Mouse (Mus musculus) heart, embryonic 12.5 days (tissue): ENCODE measurements around the gene Cep63. TPM values are rescaled to one million over a fixed set of nuclear protein-coding genes. Genes with fewer than 3 reads are reported as not detected.

Experiments
- ATAC-seq: fragments of 200-750 bp; cut with Nextera tagmentation; 2 replicates; pipeline ENCODE4 v1.8.0; 2017; ENCODE audit warnings: moderate TSS enrichment, moderate library complexity; ENCODE audit not compliant: insufficient number of reproducible peaks, low FRiP score
- H3K27ac ChIP-seq: fragments of 300-500 bp; sonication (generic); 2 replicates; pipeline ENCODE4 v1.5.1; 2016; ENCODE audit warnings: mild to moderate bottlenecking, moderate library complexity; ENCODE audit not compliant: poor library complexity, severe bottlenecking
- H3K27me3 ChIP-seq: fragments of 300-500 bp; sonication (generic); replicated peaks from 2 replicates; pipeline ENCODE4 v1.6.1; 2016; ENCODE audit warnings: mild to moderate bottlenecking, moderate library complexity
- H3K36me3 ChIP-seq: fragments of 300-500 bp; sonication (generic); 2 replicates; pipeline ENCODE4 v1.6.1; 2016; ENCODE audit warnings: mild to moderate bottlenecking, moderate library complexity
- H3K4me1 ChIP-seq: fragments of 300-500 bp; sonication (generic); replicated peaks from 2 replicates; pipeline ENCODE4 v1.6.1; 2016; ENCODE audit warnings: mild to moderate bottlenecking
- H3K4me2 ChIP-seq: fragments of 300-500 bp; sonication (generic); 2 replicates; pipeline ENCODE4 v1.6.1; 2016; ENCODE audit warnings: mild to moderate bottlenecking, moderate library complexity
- H3K4me3 ChIP-seq: fragments of 300-500 bp; sonication (generic); 2 replicates; pipeline ENCODE4 v1.5.1; 2016; ENCODE audit warnings: mild to moderate bottlenecking
- H3K9ac ChIP-seq: fragments of 300-500 bp; sonication (generic); 2 replicates; pipeline ENCODE4 v1.6.1; 2016; ENCODE audit warnings: mild to moderate bottlenecking, moderate library complexity
- H3K9me3 ChIP-seq: fragments of 300-500 bp; sonication (generic); replicated peaks from 2 replicates; pipeline ENCODE4 v1.6.1; 2016; ENCODE audit warnings: mild to moderate bottlenecking, moderate library complexity
- WGBS: fragments of 180-500 bp; shearing (Covaris S2); methylation state at CpG from one replicate; pipeline ENCODE4 v1.1.7; 2016; 5-methylcytosine and 5-hydroxymethylcytosine counted together
- polyA plus RNA-seq: library from polyadenylated mRNA; unstranded; fragments of >200 nt; fragmentation: Nextera tagmentation; extraction: Ambion mirVana; gene quantifications from 2 replicates; pipeline ENCODE4 v1.2.1, GENCODE M21; 2016

The Cep63 gene
- polyA plus RNA-seq, 1 experiment from 2014 or later = 44.2 TPM

GRCm38 (mm10) chr9:102631589-102632147 lies 5.3 kb upstream of the Cep63 start:
- 53% methylated on average over 2 of the region's 2 CpGs for WGBS
- no peak overlapping the region for H3K4me3 ChIP-seq
- peaks cover 43% of the 10 kb centered on the region for H3K4me1 ChIP-seq
- H3K36me3 ChIP-seq = peaks cover 15% of the 10 kb centered on the region
- no peak overlapping the region for H3K4me2 ChIP-seq
- no peak overlapping the region for H3K27ac ChIP-seq
- H3K9me3 ChIP-seq = no peaks in the 10 kb centered on the region
- ATAC-seq = no peak
- no peak overlapping the region for H3K9ac ChIP-seq
- H3K27me3 ChIP-seq = no peaks in the 10 kb centered on the region

DNA sequence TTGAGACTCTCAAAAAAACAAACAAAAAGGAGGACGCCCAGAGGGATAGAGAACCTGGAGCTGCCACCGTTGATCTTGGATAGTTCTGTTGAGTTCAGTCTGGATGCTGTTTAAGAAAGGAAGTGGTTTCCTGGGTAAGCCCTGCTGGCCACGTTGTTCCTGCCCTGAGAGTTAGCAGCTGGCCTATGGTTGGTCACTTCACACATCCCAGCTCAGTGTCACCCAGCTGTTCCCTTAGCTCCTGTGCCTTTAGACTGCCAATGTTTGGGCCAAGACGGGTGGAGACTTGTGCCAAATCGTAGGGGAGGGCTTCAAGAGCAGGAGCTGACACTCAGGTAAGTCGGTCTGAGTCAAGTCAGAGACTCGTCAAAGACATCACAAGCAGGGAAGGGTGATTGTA lies 2.7 kb upstream of the Cep63 start:
- H3K4me2 ChIP-seq = no peak overlapping the region
- H3K9me3 ChIP-seq = no peaks in the 10 kb centered on the region
- no peak overlapping the region for H3K4me3 ChIP-seq
- peaks cover 37% of the 10 kb centered on the region for H3K4me1 ChIP-seq
- H3K9ac ChIP-seq = peak overlapping the region; percentile 20; the same call in 1 of the 2 replicates
- peaks cover 15% of the 10 kb centered on the region for H3K36me3 ChIP-seq
- H3K27ac ChIP-seq = no peak overlapping the region
- ATAC-seq = no peak
- H3K27me3 ChIP-seq = no peaks in the 10 kb centered on the region
- WGBS = 51% methylated on average over 7 of the region's 7 CpGs

DNA sequence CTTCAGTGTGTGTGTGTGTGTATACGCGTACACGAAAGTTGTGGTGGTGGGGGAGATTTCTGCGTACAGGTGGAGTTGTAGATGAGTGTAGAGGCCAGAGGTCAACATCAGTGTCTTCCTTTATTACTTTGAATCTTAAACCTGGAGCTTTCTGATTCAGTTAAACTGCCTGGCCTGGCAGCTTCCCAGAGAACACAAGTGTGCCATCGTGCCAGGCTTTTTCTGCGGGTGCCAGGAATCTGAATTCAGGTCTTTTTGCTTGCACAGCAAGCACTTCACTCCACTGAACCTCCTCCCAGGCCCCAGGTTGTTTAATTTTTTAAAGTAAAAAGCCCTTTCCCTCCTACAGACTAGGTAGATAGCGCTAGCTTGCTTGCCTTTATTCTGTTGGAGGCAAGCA lies 1.1 kb upstream of the Cep63 start:
- peak overlapping the region; percentile 95 for H3K27ac ChIP-seq
- H3K4me2 ChIP-seq = peak overlapping the region; percentile 78
- peak overlapping the region; percentile 85 for H3K4me3 ChIP-seq
- H3K36me3 ChIP-seq = peaks cover 15% of the 10 kb centered on the region
- peak overlapping the region; percentile 99 for H3K9ac ChIP-seq
- H3K4me1 ChIP-seq = peaks cover 32% of the 10 kb centered on the region
- ATAC-seq = no peak
- WGBS = 75% methylated on average over 7 of the region's 7 CpGs
- H3K27me3 ChIP-seq = no peaks in the 10 kb centered on the region
- H3K9me3 ChIP-seq = no peaks in the 10 kb centered on the region

- H3K27ac ChIP-seq = peak overlapping the region; percentile 95
- H3K4me2 ChIP-seq = peak overlapping the region; percentile 78
- WGBS = 0% methylated on average over 9 of the region's 9 CpGs
- no peak for ATAC-seq
- peaks cover 10% of the 10 kb centered on the region for H3K36me3 ChIP-seq
- peak overlapping the region; percentile 99 for H3K9ac ChIP-seq
- H3K4me1 ChIP-seq = peaks cover 29% of the 10 kb centered on the region
- no peaks in the 10 kb centered on the region for H3K9me3 ChIP-seq
- H3K4me3 ChIP-seq = peak overlapping the region; percentile 85
- H3K27me3 ChIP-seq = no peaks in the 10 kb centered on the region
Measured at GRCm38 (mm10) chr9:102626839-102627225, 498 bp upstream of the Cep63 start.

GRCm38 (mm10) chr9:102625401-102625982 lies 842 bp downstream of the Cep63 start:
- H3K27me3 ChIP-seq = no peaks in the 10 kb centered on the region
- peaks cover 29% of the 10 kb centered on the region for H3K4me1 ChIP-seq
- H3K9ac ChIP-seq = peak overlapping the region; percentile 99
- no peaks in the 10 kb centered on the region for H3K9me3 ChIP-seq
- peak overlapping the region; percentile 78 for H3K4me2 ChIP-seq
- H3K36me3 ChIP-seq = peaks cover 5% of the 10 kb centered on the region; the same call in 1 of the 2 replicates
- 2% methylated on average over 27 of the region's 27 CpGs for WGBS
- no peak for ATAC-seq
- peak overlapping the region; percentile 85 for H3K4me3 ChIP-seq
- peak overlapping the region; percentile 95 for H3K27ac ChIP-seq

DNA sequence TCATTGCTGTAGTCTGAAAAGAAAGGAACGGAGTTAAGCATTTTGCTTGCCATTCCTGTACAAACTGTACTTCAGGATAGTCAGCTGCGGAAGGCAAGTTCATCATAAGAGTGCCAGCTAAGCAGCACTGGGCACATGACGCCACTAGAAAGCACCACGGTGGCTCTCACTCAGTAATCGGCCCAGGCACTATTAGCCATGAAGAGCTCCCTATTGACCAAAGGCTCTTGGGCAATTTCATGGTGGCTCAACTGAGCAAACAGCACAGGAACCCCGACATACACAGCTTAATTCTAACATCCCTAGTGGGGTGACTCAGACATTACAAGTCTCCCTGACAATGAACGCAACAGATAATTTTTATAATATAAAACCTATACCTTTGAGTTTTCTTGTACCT lies 2.8 kb downstream of the Cep63 start:
- 92% methylated on average over 7 of the region's 7 CpGs for WGBS
- H3K36me3 ChIP-seq = peaks cover 4% of the 10 kb centered on the region; the same call in 1 of the 2 replicates

GRCm38 (mm10) chr9:102622876-102623275 lies 3.5 kb downstream of the Cep63 start:
- Histone ChIP-seq H3K4me2 (no peak overlapping the region), H3K36me3 (peaks cover 9% of the 10 kb centered on the region), H3K27ac (no peak overlapping the region), H3K4me3 (no peak overlapping the region), H3K9ac (no peak overlapping the region), H3K9me3 (no peaks in the 10 kb centered on the region), H3K27me3 (no peaks in the 10 kb centered on the region), H3K4me1 (peaks cover 31% of the 10 kb centered on the region)
- 83% methylated on average over 6 of the region's 6 CpGs for WGBS
- no peak for ATAC-seq

More for the DNA sequence above, 2.8 kb downstream of the Cep63 start:
- H3K27me3 ChIP-seq = no peaks in the 10 kb centered on the region
- H3K4me1 ChIP-seq = peaks cover 36% of the 10 kb centered on the region
- no peak overlapping the region for H3K4me3 ChIP-seq
- no peak overlapping the region for H3K27ac ChIP-seq
- H3K9ac ChIP-seq = no peak overlapping the region
- ATAC-seq = no peak
- no peak overlapping the region for H3K4me2 ChIP-seq
- H3K9me3 ChIP-seq = no peaks in the 10 kb centered on the region

DNA sequence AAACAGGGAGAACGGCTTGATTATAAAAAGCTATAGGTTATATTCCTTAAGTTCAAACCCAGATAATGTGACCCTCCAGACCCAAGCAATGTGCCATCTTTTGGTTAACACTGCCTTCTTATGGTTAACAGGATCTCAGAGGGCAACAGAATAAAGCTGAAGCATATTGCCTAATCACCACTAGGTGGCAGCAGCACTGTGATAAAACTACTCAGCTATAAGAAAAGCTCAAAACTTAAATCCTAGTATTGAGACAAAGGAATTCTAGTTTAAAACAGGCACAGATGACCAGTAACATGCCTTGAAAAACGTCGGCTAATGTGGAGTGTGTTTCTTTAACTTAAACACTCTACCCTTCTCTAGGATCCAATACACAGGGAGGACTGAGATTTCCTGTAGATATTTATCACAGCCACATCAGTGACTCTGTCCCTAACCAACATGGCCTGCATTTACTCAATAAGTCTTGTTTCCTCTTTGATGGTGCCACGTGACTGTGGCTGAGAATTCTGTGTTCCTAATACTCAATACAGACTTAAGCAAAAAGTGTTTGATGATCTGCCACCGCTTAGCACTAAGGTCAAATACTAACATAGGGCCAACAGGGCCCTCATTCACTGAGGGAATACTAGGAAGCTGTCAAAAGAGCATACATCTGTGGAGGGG lies 4.0 kb downstream of the Cep63 start:
- peaks cover 9% of the 10 kb centered on the region for H3K36me3 ChIP-seq
- no peak for ATAC-seq
- no peak overlapping the region for H3K4me3 ChIP-seq
- H3K27ac ChIP-seq = no peak overlapping the region
- no peaks in the 10 kb centered on the region for H3K27me3 ChIP-seq
- H3K4me1 ChIP-seq = peaks cover 26% of the 10 kb centered on the region
- no peak overlapping the region for H3K9ac ChIP-seq
- no peak overlapping the region for H3K4me2 ChIP-seq
- 30% methylated on average over 5 of the region's 5 CpGs for WGBS
- H3K9me3 ChIP-seq = no peaks in the 10 kb centered on the region

DNA sequence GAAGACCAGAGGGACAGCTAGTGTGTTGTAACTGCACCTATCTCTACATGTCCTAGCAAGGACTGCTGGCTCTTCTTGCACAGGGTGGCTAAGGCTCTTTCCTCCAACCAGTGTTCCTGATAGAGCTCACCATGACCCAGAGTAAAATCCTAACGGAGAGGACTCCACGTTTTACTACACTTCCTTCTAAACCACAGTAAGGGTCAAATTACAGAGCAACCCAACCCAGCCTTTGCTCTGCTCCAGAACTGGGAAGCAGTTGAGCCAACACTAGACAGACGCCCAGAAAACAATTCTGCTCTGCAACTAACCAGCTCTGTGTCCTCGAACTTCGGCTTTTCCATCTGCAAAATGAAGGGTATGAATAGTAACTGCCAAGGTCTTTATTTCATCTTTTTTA lies 4.9 kb downstream of the Cep63 start:
- H3K36me3 ChIP-seq = peaks cover 9% of the 10 kb centered on the region
- H3K9ac ChIP-seq = no peak overlapping the region
- 53% methylated on average over 5 of the region's 5 CpGs for WGBS
- no peaks in the 10 kb centered on the region for H3K27me3 ChIP-seq
- no peak overlapping the region for H3K4me2 ChIP-seq
- no peaks in the 10 kb centered on the region for H3K9me3 ChIP-seq
- ATAC-seq = no peak
- no peak overlapping the region for H3K4me3 ChIP-seq
- no peak overlapping the region for H3K27ac ChIP-seq
- peaks cover 24% of the 10 kb centered on the region for H3K4me1 ChIP-seq

DNA sequence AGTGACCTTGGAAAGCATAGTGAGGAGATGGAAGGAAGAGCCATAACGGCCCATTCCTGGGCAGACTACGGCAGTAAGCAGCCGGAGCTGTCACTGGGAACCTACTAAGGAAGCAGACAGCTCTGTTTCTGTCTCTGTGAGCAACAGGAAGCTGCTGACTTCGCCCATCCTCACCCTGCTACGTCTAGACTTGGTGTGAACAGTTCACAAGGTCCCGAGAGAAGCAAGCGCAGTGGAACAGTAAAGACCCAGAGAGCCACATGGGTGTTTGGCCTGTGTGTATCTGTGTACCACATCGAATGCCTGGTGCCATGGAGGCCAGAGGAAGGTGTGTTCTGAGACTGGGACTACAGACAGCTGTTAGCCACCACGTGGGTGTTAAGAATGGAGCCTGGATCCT lies 10.1 kb downstream of the Cep63 start:
- WGBS = 55% methylated on average over 9 of the region's 9 CpGs
- 0 out of 2 replicates have a peak, but pooled peaks cover 3% of the 10 kb centered on the region for H3K9me3 ChIP-seq
- H3K27ac ChIP-seq = no peak overlapping the region
- no peak overlapping the region for H3K4me2 ChIP-seq
- H3K27me3 ChIP-seq = no peaks in the 10 kb centered on the region
- no peak overlapping the region for H3K4me3 ChIP-seq
- no peak overlapping the region for H3K9ac ChIP-seq
- H3K36me3 ChIP-seq = peaks cover 27% of the 10 kb centered on the region
- ATAC-seq = 0 out of 2 replicates have a peak, but pooled peaks have one; percentile 45
- peaks cover 26% of the 10 kb centered on the region for H3K4me1 ChIP-seq

DNA sequence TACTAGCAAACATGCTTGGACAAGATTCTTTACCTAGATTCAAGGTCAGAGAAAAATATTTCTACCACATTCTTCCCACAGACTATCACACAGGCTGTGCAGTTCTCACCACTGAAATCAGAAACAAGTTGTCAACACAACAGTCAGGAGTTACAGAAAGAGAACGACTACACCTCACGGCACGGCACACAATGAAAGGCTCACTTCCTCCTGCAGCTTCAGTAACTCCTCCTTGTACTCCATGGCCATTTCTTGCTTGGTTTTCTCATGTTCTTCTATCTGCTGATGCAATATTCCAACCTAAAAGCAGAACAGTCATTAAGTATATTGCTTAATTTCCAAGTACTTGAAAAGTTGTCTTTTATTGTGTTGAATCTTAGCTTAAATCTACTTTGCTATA lies 11.3 kb downstream of the Cep63 start:
- Histone ChIP-seq H3K4me1 (peaks cover 26% of the 10 kb centered on the region), H3K27me3 (no peaks in the 10 kb centered on the region), H3K4me3 (no peak overlapping the region), H3K9me3 (0 out of 2 replicates have a peak, but pooled peaks cover 3% of the 10 kb centered on the region), H3K27ac (peak overlapping the region; percentile 11; the same call in 1 of the 2 replicates), H3K36me3 (peaks cover 38% of the 10 kb centered on the region), H3K4me2 (no peak overlapping the region), H3K9ac (no peak overlapping the region)
- WGBS = 30% methylated on average over 3 of the region's 3 CpGs
- ATAC-seq = no peak
